Mouse (Mus musculus) CH12.LX (cell line): ENCODE data around the gene Gm4981. TPM values are rescaled to one million over a fixed set of nuclear protein-coding genes. Genes with fewer than 3 reads are reported as not detected.
"Not testable (repeated sequence)": the region's sequence is repeated elsewhere in the genome, so short reads cannot be mapped to it uniquely, and the experiment has no call there.

Experiments used
- DNase-seq: peaks from one replicate; pipeline ENCODE4 v3.0.0-alpha.2; 2013; ENCODE audit errors: extremely low read depth
- H3K27ac ChIP-seq: 2 replicates; pipeline ENCODE4 v1.5.1; 2012; ENCODE audit warnings: low read depth, mild to moderate bottlenecking, control low read depth, moderate library complexity; ENCODE audit not compliant: insufficient read depth
- H3K27me3 ChIP-seq: replicated peaks from 2 replicates; pipeline ENCODE3; 2012; ENCODE audit warnings: inconsistent platforms
- H3K36me3 ChIP-seq, 2 experiments: replicated peaks in 1 of 2; 2 replicates each; pipeline versions ENCODE3 to v1.6.1; 2012; ENCODE audit warnings: inconsistent platforms in 1 of 2, low read length in 1 of 2, mild to moderate bottlenecking in 1 of 2, mixed read lengths in 1 of 2, moderate library complexity in 1 of 2; ENCODE audit not compliant: control insufficient read depth in 1 of 2, insufficient read depth in 1 of 2
- H3K4me1 ChIP-seq, 2 experiments: 2 replicates each; pipeline ENCODE4 v1.6.1; 2012; ENCODE audit warnings: inconsistent platforms in 1 of 2, moderate library complexity in 1 of 2; ENCODE audit not compliant: insufficient read depth in 2 of 2, control insufficient read depth in 1 of 2
- H3K4me2 ChIP-seq: 2 replicates; pipeline ENCODE4 v1.6.1; 2012; ENCODE audit warnings: low read depth, mild to moderate bottlenecking, control low read depth; ENCODE audit not compliant: poor library complexity, insufficient read depth, severe bottlenecking
- H3K4me3 ChIP-seq, 3 experiments: fragments of 150-350 bp in 1 of 3; sonication (generic) in 1 of 3; replicated peaks in 1 of 3; 2 replicates each; pipeline versions ENCODE3 to v1.5.1; 2011 to 2012; ENCODE audit warnings: low read depth in 2 of 3, low read length in 2 of 3, mild to moderate bottlenecking in 2 of 3, moderate library complexity in 2 of 3, control low read depth in 1 of 3, improper control_type of control experiment in 1 of 3, inconsistent platforms in 1 of 3, mixed read lengths in 1 of 3; ENCODE audit not compliant: poor library complexity in 1 of 3
- H3K79me2 ChIP-seq: replicated peaks from 2 replicates; pipeline ENCODE4 v1.6.1; 2012; ENCODE audit warnings: mild to moderate bottlenecking, moderate library complexity; ENCODE audit not compliant: control insufficient read depth, poor library complexity, insufficient read depth, severe bottlenecking; ENCODE audit errors: extremely low read depth
- H3K9ac ChIP-seq: 2 replicates; pipeline ENCODE4 v1.6.1; 2012; ENCODE audit warnings: low read depth, mild to moderate bottlenecking, control low read depth, moderate library complexity; ENCODE audit not compliant: insufficient read depth
- H3K9me3 ChIP-seq: replicated peaks from 2 replicates; pipeline ENCODE3; 2012; ENCODE audit warnings: low read length, inconsistent platforms, mixed read lengths
- dilution Hi-C: fragments of 300-500 bp; cut with MboI; formaldehyde crosslinking; loops from 2 replicates; pipeline ENCODE4 v1.14.3; 2020; ENCODE audit warnings: low sequenced_read_pairs; ENCODE audit not compliant: extremely low pct_unique_long_range_greater_than_20kb, extremely low pct_ligation_motif_present
- in situ Hi-C: fragments of 300-500 bp; cut with MboI; formaldehyde crosslinking; loops from 3 replicates; pipeline ENCODE4 v1.14.3; 2019; ENCODE audit warnings: low sequenced_read_pairs, low pct_ligation_motif_present, low pct_unique_long_range_greater_than_20kb, mixed read lengths
- polyA plus RNA-seq: library from polyadenylated mRNA; unstranded; fragments of >175 nt; gene quantifications from 2 replicates; pipeline ENCODE4 v1.2.1, GENCODE M21; 2012; ENCODE audit warnings: low read depth; ENCODE audit not compliant: insufficient read length
- total RNA-seq, 2 experiments: library from RNA; depleted of rRNA; stranded (reverse); fragments of 300-350 nt in 1 of 2; fragments of >200 nt in 1 of 2; gene quantifications; 2 replicates each; pipeline ENCODE4 v1.2.3; 2012 to 2014

Gene Gm4981
- total and polyA plus RNA-seq, 3 experiments = not detected

- H3K4me3 ChIP-seq, H3K9me3 ChIP-seq, H3K4me1 ChIP-seq, DNase-seq, H3K4me2 ChIP-seq, dilution Hi-C loops, H3K36me3 ChIP-seq, H3K9ac ChIP-seq, H3K27me3 ChIP-seq, H3K79me2 ChIP-seq, H3K27ac ChIP-seq, in situ Hi-C loops: not testable (repeated sequence)
Observed at GRCm38 (mm10) chr10:58224827-58225785, 11.4 kb downstream of the Gm4981 start, which contains the start of gene AW822073. TSS of gene AW822073 (minus strand) at chr10:58224930.

- peaks cover 12% of the 10 kb centered on the region for H3K27me3 ChIP-seq
- H3K36me3 ChIP-seq, H3K9ac ChIP-seq, H3K4me2 ChIP-seq, H3K9me3 ChIP-seq, DNase-seq, dilution Hi-C loops, in situ Hi-C loops, H3K4me3 ChIP-seq, H3K4me1 ChIP-seq, H3K79me2 ChIP-seq, H3K27ac ChIP-seq: not testable (repeated sequence)
Observed at GRCm38 (mm10) chr10:58223972-58224805, 12.3 kb downstream of the Gm4981 start.

DNA sequence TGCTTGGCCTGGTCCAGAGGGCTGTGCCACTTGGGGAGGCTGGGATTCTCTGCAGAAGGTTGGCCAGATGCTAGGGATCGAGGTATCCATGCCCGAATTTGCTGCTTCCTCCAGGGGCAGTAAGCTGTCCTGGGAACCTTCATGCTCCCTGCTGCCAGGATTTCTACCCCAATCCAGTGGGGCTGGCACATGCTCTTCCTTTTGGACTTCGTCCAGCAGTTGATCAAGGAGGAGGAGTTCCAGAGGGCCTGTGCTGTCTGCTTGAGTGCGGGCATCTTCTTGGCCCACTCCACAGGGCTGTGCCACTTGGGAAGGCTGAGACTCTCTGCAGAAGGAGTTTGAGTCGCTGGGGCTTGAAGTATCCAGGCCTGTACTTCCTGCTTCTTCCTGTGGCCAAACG is 13.3 kb downstream of the Gm4981 start:
- H3K4me3 ChIP-seq, H3K9me3 ChIP-seq, H3K4me1 ChIP-seq, DNase-seq, H3K79me2 ChIP-seq, dilution Hi-C loops, in situ Hi-C loops, H3K4me2 ChIP-seq, H3K9ac ChIP-seq, H3K27ac ChIP-seq, H3K36me3 ChIP-seq: not testable (repeated sequence)
- H3K27me3 ChIP-seq = peaks cover 20% of the 10 kb centered on the region

GRCm38 (mm10) chr10:58221571-58221970 is 14.9 kb downstream of the Gm4981 start:
- H3K36me3 ChIP-seq, DNase-seq, H3K4me2 ChIP-seq, dilution Hi-C loops, H3K9me3 ChIP-seq, H3K9ac ChIP-seq, in situ Hi-C loops, H3K27ac ChIP-seq, H3K79me2 ChIP-seq, H3K4me3 ChIP-seq, H3K4me1 ChIP-seq: not testable (repeated sequence)
- H3K27me3 ChIP-seq = peaks cover 36% of the 10 kb centered on the region
